Comparison of ENCODE assay signal across 17 mouse cellular contexts in genomic region chr13:54170288-54170687, GRCm38 (mm10). TPM values are rescaled to one million over a fixed set of nuclear protein-coding genes. Genes with fewer than 3 reads are reported as not detected.
DNase-seq lines count a peak whose midpoint lies in the region; TF ChIP-seq lines count a peak whose summit lies in the region.
"Had no signal": no experiment of that assay in that cellular context is flagged by ENCODE, and none has a peak within 500 bp of the region (broad histone marks: within the 10 kb centered on the region; RNA-seq: fewer than 3 reads in every experiment).

No protein-coding gene starts in this region.

- 74% methylated on average over 6 of the region's 6 CpGs for WGBS in cerebellum, adult 2 months

- peak; percentile 27 to 34 for DNase-seq in cerebellum, adult 2 months
- no peak for DNase-seq in cerebellum, adult 11 months
- peak; percentile 37 to 57 for DNase-seq in cerebellum, postnatal 14 days
- DNase-seq in cerebellum, adult 8-10 months, result no peak
- DNase-seq in cerebellum, postnatal 36 days, result peak; percentile 20 to 27
- DNase-seq in cerebellum, adult 9-10 months, result no peak
- DNase-seq: adrenal gland, postnatal 14 days; B cell, adult 2 months; embryo, embryonic 11 days had no signal

- no peak for TF ChIP-seq CTCF in cerebellum, adult 2 months (IDR thresholded peaks at IDR 0.05; ENCODE audit: borderline replicate concordance, insufficient read depth, low read depth, low read length)

- H3K4me3 ChIP-seq in cerebellum, adult 2 months (replicated peaks; ENCODE audit: insufficient read depth, low read depth, low read length), result no peak overlapping the region
- no peak overlapping the region for H3K4me3 ChIP-seq in brown adipose tissue, adult 24 weeks (ENCODE audit: insufficient read depth, low read depth, low read length)
- H3K4me3 ChIP-seq: embryonic facial prominence, embryonic 13.5 days; embryonic facial prominence, embryonic 15.5 days; erythroblast, embryonic 14.5 days; forebrain, embryonic 10.5 days; forebrain, embryonic 12.5 days had no signal

- H3K4me1 ChIP-seq in cerebellum, adult 2 months (ENCODE audit: control insufficient read depth, insufficient read depth, low read length), result peaks cover 9% of the 10 kb centered on the region
- peaks cover 27% of the 10 kb centered on the region for H3K4me1 ChIP-seq in brown adipose tissue, adult 24 weeks (ENCODE audit: control insufficient read depth, insufficient read depth, insufficient read length, low read length)
- H3K4me1 ChIP-seq: embryonic facial prominence, embryonic 15.5 days; forebrain, embryonic 10.5 days; forebrain, embryonic 12.5 days had no signal

- H3K27me3 ChIP-seq in cerebellum, adult 2 months (ENCODE audit: control insufficient read depth, insufficient read depth, low read length), result no peaks in the 10 kb centered on the region
- H3K27me3 ChIP-seq: embryonic facial prominence, embryonic 13.5 days; forebrain, embryonic 12.5 days had no signal

- H3K27ac ChIP-seq in cerebellum, adult 2 months (ENCODE audit: insufficient read depth, low read length), result no peak overlapping the region
- peak overlapping the region; percentile 43 for H3K27ac ChIP-seq in brown adipose tissue, adult 24 weeks (replicated peaks; ENCODE audit: low read depth, low read length)
- H3K27ac ChIP-seq: embryonic facial prominence, embryonic 13.5 days; embryonic facial prominence, embryonic 15.5 days; forebrain, embryonic 10.5 days; forebrain, embryonic 12.5 days had no signal

- no peak for TF ChIP-seq POLR2A in cerebellum, adult 2 months (IDR thresholded peaks at IDR 0.05; ENCODE audit: borderline replicate concordance, insufficient read depth, low read length)

RNA-seq across cellular contexts. Expression of gene Hrh2, which starts 21.6 kb away (rescaled TPM):
- polyA plus RNA-seq in cerebellum, adult 2 months (2012; rRNA removed), result 5.3 and 6.5 TPM in 2 replicates
- polyA plus RNA-seq in brown adipose tissue, adult 24 weeks (2012; ENCODE audit: insufficient read depth, insufficient read length, missing spikeins), result 0.63 and 0.87 TPM in 2 replicates
- polyA plus RNA-seq: embryonic facial prominence, embryonic 13.5 days; erythroblast, embryonic 14.5 days; forebrain, embryonic 12.5 days; G1E; Patski had no signal

Comparison
In these comparisons a context has a peak if more than half of its experiments do, and no peak if none do; other contexts are left out.
1. DNase-seq: peak in cerebellum, adult 2 months (2 of 2), cerebellum, postnatal 14 days (2 of 2) and cerebellum, postnatal 36 days (2 of 2); none in cerebellum, adult 11 months (single experiment), cerebellum, adult 8-10 months (single experiment) and cerebellum, adult 9-10 months (single experiment).